Mouse (Mus musculus): ENCODE measurements around the gene Flrt1.

GRCm38 (mm10) chr19:7103349-7103992 lies 2.1 kb downstream of the Flrt1 start:
- no peak for TF ChIP-seq CTCF (IDR thresholded peaks at IDR 0.05; ENCODE audit: low read depth, low read length)
- no peak for TF ChIP-seq POLR2A (IDR thresholded peaks at IDR 0.05; ENCODE audit: insufficient read depth, low read length)

Data from ES-Bruce4 (cell line).